In genomic region chr10:128804271-128805091, GRCm38 (mm10) we compare ENCODE assay signal across 8 mouse cellular contexts. TPM values are rescaled to one million over a fixed set of nuclear protein-coding genes. Genes with fewer than 3 reads are reported as not detected.
DNase-seq lines count a peak whose midpoint lies in the region; ATAC-seq and TF ChIP-seq lines count a peak whose summit lies in the region.

Tmem198b (minus strand) TSS chr10:128804370.

- peak within 1 kb of the TSS; percentile 81 for H3K4me3 ChIP-seq in limb, embryonic 11.5 days (ENCODE audit: low read depth, low read length)
- H3K4me3 ChIP-seq in midbrain, embryonic 13.5 days (replicated peaks): peak within 1 kb of the TSS; percentile 89
- peak within 1 kb of the TSS; percentile 96 for H3K4me3 ChIP-seq in spleen, adult 2 months (ENCODE audit: extremely low read depth, insufficient read depth, insufficient read length)

- peak within 1 kb of the TSS; percentile 96 for H3K27ac ChIP-seq in limb, embryonic 11.5 days (replicated peaks; ENCODE audit: low read depth, low read length)
- peak within 1 kb of the TSS; percentile 98 for H3K27ac ChIP-seq in midbrain, embryonic 13.5 days
- H3K27ac ChIP-seq in spleen, adult 2 months (ENCODE audit: insufficient read depth, low read length): peak within 1 kb of the TSS; percentile 98

- TF ChIP-seq POLR2A in spleen, adult 2 months (IDR thresholded peaks at IDR 0.05; ENCODE audit: low read depth, low read length): 0 out of 2 replicates have a peak, but pooled peaks have one; percentile 6

- peaks cover 6% of the 10 kb centered on the region; the same call in 1 of the 2 replicates for H3K36me3 ChIP-seq in limb, embryonic 11.5 days (ENCODE audit: control insufficient read depth, insufficient read depth, low read length)
- H3K36me3 ChIP-seq in midbrain, embryonic 13.5 days: peaks cover 41% of the 10 kb centered on the region
- H3K36me3 ChIP-seq in spleen, adult 2 months (ENCODE audit: control insufficient read depth, insufficient read depth, low read length): peaks cover 7% of the 10 kb centered on the region; the same call in 1 of the 2 replicates

- H3K4me1 ChIP-seq in limb, embryonic 11.5 days (ENCODE audit: control insufficient read depth, insufficient read depth, low read length): peaks cover 20% of the 10 kb centered on the region
- H3K4me1 ChIP-seq in midbrain, embryonic 13.5 days (replicated peaks): peaks cover 55% of the 10 kb centered on the region
- H3K4me1 ChIP-seq in spleen, adult 2 months (ENCODE audit: control insufficient read depth, insufficient read depth, insufficient read length): peaks cover 14% of the 10 kb centered on the region

- WGBS in limb, embryonic 11.5 days: 1% methylated on average over 26 of the region's 28 CpGs
- under 1% methylated on average over 28 of the region's 28 CpGs for whole genome bisulfite sequencing in midbrain, embryonic 13.5 days
- WGBS in spleen, adult 2 months: under 1% methylated on average over 28 of the region's 28 CpGs

- no peak for TF ChIP-seq CTCF in spleen, adult 2 months (IDR thresholded peaks at IDR 0.05; ENCODE audit: extremely low read depth, insufficient read depth, insufficient read length, insufficient replicate concordance)

- H3K27me3 ChIP-seq in limb, embryonic 11.5 days (ENCODE audit: control insufficient read depth, insufficient read depth, low read length): no peaks in the 10 kb centered on the region
- no peaks in the 10 kb centered on the region for H3K27me3 ChIP-seq in midbrain, embryonic 13.5 days
- no peaks in the 10 kb centered on the region for H3K27me3 ChIP-seq in spleen, adult 2 months (ENCODE audit: control insufficient read depth, insufficient read depth, low read length)

- no peaks in the 10 kb centered on the region for H3K9me3 ChIP-seq in limb, embryonic 11.5 days (ENCODE audit: control insufficient read depth, low read length)
- no peaks in the 10 kb centered on the region for H3K9me3 ChIP-seq in midbrain, embryonic 13.5 days

- DNase-seq in ovary, adult 18-20 months (ENCODE audit: low spot score): peak; percentile 39
- no peak for DNase-seq in ovary, postnatal 36 days (ENCODE audit: low spot score)
- DNase-seq in embryo, embryonic 9.5 days (ENCODE audit: extremely low spot score): peak; percentile 89
- DNase-seq in heart, adult 18-20 months: peak; percentile 73 to 83
- peak; percentile 68 for DNase-seq in kidney, adult 18-20 months
- peak; percentile 79 for DNase-seq in limb, embryonic 11.5 days (ENCODE audit: low spot score)
- peak; percentile 59 to 63 for DNase-seq in spleen, adult 2 months (ENCODE audit: low read depth in 1 of 2, low spot score in 2 of 2)

- ATAC-seq in limb, embryonic 11.5 days (ENCODE audit: insufficient number of reproducible peaks, low FRiP score, low TSS enrichment, low read depth): peak; percentile 57
- ATAC-seq in midbrain, embryonic 13.5 days: peak; percentile 69

- H3K9ac ChIP-seq in limb, embryonic 11.5 days (ENCODE audit: low read length): peak within 1 kb of the TSS; percentile 86
- H3K9ac ChIP-seq in midbrain, embryonic 13.5 days (replicated peaks): peak within 1 kb of the TSS; percentile 89

- peak within 1 kb of the TSS; percentile 69 for H3K4me2 ChIP-seq in limb, embryonic 11.5 days (ENCODE audit: low read depth, severe bottlenecking)
- peak within 1 kb of the TSS; percentile 79 for H3K4me2 ChIP-seq in midbrain, embryonic 13.5 days (replicated peaks)

RNA-seq across cellular contexts. Expression of gene Tmem198b, which starts in this region (rescaled TPM):
- total RNA-seq in heart, adult 18-20 months (2021): 1 to 10 TPM; 4.6 to 5.6 TPM
- polyA plus RNA-seq in limb, embryonic 11.5 days (2014; fragmentation: Nextera tagmentation; extraction: Ambion mirVana): 18.9 and 22.2 TPM in 2 replicates
- polyA plus RNA-seq in midbrain, embryonic 13.5 days (2015; fragmentation: Nextera tagmentation; extraction: Ambion mirVana): 17.4 and 17.5 TPM in 2 replicates
- polyA plus RNA-seq in spleen, adult 2 months (2012; rRNA removed): 10.8 and 11.6 TPM in 2 replicates
